Mouse (Mus musculus) lung, embryonic 16.5 days (tissue): ENCODE measurements around the gene C1ql1. TPM values are rescaled to one million over a fixed set of nuclear protein-coding genes. Genes with fewer than 3 reads are reported as not detected.

ENCODE experiments used
- ATAC-seq: fragments of 200-750 bp; cut with Nextera tagmentation; 2 replicates; pipeline ENCODE4 v1.8.0; 2017; ENCODE audit warnings: low read depth, mild to moderate bottlenecking, moderate library complexity
- H3K27ac ChIP-seq: fragments of 300-500 bp; sonication (generic); 2 replicates; pipeline ENCODE4 v1.5.1; 2014; ENCODE audit warnings: mild to moderate bottlenecking, control low read depth, low read length
- H3K27me3 ChIP-seq: fragments of 300-500 bp; sonication (generic); 2 replicates; pipeline ENCODE4 v1.6.1; 2014; ENCODE audit warnings: low read depth, low read length, mixed read lengths; ENCODE audit not compliant: control insufficient read depth, insufficient read depth
- H3K36me3 ChIP-seq: fragments of 300-500 bp; sonication (generic); 2 replicates; pipeline ENCODE4 v1.6.1; 2014; ENCODE audit warnings: low read length; ENCODE audit not compliant: control insufficient read depth, insufficient read depth
- H3K4me1 ChIP-seq: fragments of 300-500 bp; sonication (generic); replicated peaks from 2 replicates; pipeline ENCODE4 v1.6.1; 2014; ENCODE audit warnings: low read length, mixed read lengths; ENCODE audit not compliant: control insufficient read depth, insufficient read depth
- H3K4me2 ChIP-seq: fragments of 300-500 bp; sonication (generic); 2 replicates; pipeline ENCODE4 v1.6.1; 2014; ENCODE audit warnings: low read depth, low read length, control low read depth
- H3K4me3 ChIP-seq: fragments of 300-500 bp; sonication (generic); 2 replicates; pipeline ENCODE4 v1.5.1; 2014; ENCODE audit warnings: mild to moderate bottlenecking, low read length, control low read depth
- H3K9ac ChIP-seq: fragments of 300-500 bp; sonication (generic); 2 replicates; pipeline ENCODE4 v1.6.1; 2014; ENCODE audit warnings: low read length, control low read depth
- H3K9me3 ChIP-seq: fragments of 300-500 bp; sonication (generic); 2 replicates; pipeline ENCODE4 v1.6.1; 2016; ENCODE audit warnings: low read length; ENCODE audit not compliant: control insufficient read depth
- WGBS: fragments of 180-500 bp; shearing (Covaris S2); extraction: QIAGEN DNeasy Blood & Tissue Kit; methylation state at CpG from one replicate; pipeline ENCODE4 v1.1.7; 2014; 5-methylcytosine and 5-hydroxymethylcytosine counted together
- polyA plus RNA-seq: library from polyadenylated mRNA; unstranded; fragments of >200 nt; fragmentation: Nextera tagmentation; extraction: Ambion mirVana; gene quantifications from 2 replicates; pipeline ENCODE4 v1.2.1, GENCODE M21; 2015

C1ql1 gene
- polyA plus RNA-seq, 1 experiment from 2014 or later = 0.60 TPM

DNA sequence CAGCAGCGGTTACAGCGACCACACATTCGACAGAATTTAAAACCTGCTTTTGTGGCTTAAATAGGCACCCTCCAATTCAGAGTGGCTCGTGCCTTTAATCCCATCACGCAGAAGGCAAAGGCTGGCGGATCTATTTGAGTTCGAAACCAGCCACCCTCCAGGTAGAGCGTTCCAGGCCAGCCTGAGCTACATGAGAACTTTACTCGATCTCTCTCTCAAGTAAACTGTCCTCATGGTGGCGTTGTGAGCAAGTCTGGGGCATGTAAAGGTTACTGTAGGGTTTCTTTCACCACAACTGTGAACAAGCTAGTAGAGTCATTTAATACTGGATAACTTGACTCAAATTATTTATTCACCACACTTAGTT, 21.2 kb downstream of the C1ql1 start:
- Histone ChIP-seq H3K27ac (peak overlapping the region; percentile 98), H3K4me3 (peak overlapping the region; percentile 72), H3K36me3 (no peaks in the 10 kb centered on the region), H3K4me2 (peak overlapping the region; percentile 76), H3K27me3 (no peaks in the 10 kb centered on the region), H3K9me3 (no peaks in the 10 kb centered on the region), H3K4me1 (peaks cover 20% of the 10 kb centered on the region), H3K9ac (peak overlapping the region; percentile 73)
- peak; percentile 56 for ATAC-seq
- WGBS = 2% methylated on average over 10 of the region's 10 CpGs

DNA sequence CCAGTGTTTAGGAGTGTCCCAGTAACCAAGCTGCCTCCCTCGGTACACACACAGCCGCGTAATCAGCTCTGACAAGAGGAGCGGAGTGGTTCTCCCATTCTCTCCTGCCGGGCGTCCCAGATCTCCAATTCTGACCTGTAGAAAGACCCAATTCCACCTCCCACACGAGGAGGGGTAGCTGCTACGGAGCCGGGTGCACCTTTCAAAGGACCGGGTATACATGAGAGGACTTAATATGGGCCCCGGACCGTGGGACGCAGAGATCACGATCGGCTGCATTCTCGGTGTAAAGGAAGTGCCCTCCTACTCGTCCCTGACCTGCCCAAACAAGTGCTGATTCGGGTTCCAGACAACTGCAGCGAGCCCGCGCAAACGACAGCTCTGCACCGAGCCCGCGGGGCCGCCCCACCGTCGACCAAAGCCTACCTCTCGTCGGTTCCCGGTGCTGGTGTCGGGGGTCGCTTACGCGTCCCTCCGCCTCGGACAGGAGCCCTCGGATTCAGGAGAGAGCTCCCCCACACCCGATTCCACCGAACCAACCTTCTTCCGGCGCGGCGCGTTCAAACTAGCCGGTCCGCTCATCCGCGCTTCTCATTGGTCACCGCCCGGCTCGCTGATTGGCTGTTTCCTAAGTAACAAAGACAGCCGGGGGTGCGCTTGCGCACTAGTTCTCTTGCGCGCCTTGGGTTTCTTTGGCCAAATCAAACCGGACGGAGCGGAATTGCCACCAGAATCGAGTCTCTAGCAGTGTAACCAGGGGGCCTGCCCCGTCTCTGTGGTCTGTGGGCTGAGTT, 21.7 kb downstream of the C1ql1 start, which contains the start of gene Kif18b:
Gene Kif18b (minus strand): TSS at position 568 of the 794 bp plus-strand sequence.
- Histone ChIP-seq H3K9ac (peak within 1 kb of the TSS; percentile 81), H3K36me3 (no peaks in the 10 kb centered on the region), H3K27me3 (no peaks in the 10 kb centered on the region), H3K4me3 (peak within 1 kb of the TSS; percentile 72), H3K27ac (peak within 1 kb of the TSS; percentile 98), H3K4me1 (peaks cover 20% of the 10 kb centered on the region), H3K4me2 (peak within 1 kb of the TSS; percentile 76), H3K9me3 (no peaks in the 10 kb centered on the region)
- ATAC-seq = peak; percentile 98
- WGBS = under 1% methylated on average over 62 of the region's 62 CpGs

DNA sequence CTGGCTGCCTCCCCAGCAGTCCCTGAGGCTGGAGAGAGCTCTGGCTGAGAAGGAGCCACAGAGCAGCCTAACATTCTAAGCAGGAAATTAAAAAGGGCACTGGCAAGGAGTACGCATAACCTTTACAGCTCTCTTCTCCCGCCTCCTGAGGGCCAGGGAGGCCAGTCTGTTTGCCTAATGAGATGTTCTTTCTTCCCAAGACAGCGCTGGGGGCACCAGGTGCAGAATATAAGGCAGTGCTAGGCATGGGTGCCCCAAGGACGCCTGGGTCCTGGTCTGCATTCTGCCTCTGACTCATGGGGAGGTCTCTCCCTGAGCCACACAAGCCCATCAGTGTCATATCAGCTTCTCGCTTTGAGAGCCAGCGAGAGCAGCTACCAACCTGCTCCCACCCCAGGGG, 25.0 kb downstream of the C1ql1 start:
- H3K27me3 ChIP-seq = no peaks in the 10 kb centered on the region
- no peak overlapping the region for H3K4me3 ChIP-seq
- no peak overlapping the region for H3K9ac ChIP-seq
- ATAC-seq = no peak
- H3K27ac ChIP-seq = no peak overlapping the region
- peaks cover 20% of the 10 kb centered on the region for H3K4me1 ChIP-seq
- no peaks in the 10 kb centered on the region for H3K36me3 ChIP-seq
- 65% methylated on average over 6 of the region's 6 CpGs for WGBS
- no peak overlapping the region for H3K4me2 ChIP-seq
- no peaks in the 10 kb centered on the region for H3K9me3 ChIP-seq

DNA sequence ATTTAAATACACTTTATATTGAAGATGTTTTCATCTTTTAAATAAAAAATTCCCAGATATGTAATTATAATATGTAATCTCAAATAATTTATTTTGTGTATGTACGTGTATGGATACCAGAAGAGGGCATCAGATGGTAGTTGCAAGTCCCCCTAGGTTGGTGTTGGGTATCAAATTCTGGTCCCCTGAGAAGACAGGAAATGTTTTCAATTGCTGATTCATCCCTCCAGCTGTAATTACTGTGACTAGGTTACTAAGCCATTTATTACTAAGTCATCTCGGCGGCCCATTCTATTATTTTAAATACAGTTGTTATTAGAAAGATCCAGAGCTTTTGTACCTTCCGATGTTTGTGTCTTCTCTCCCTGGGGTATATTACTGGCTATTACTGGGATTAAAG, 28.4 kb downstream of the C1ql1 start:
- no peak overlapping the region for H3K4me3 ChIP-seq
- no peak overlapping the region for H3K27ac ChIP-seq
- no peaks in the 10 kb centered on the region for H3K27me3 ChIP-seq
- 87% methylated on average over 4 of the region's 4 CpGs for WGBS
- ATAC-seq = no peak
- H3K36me3 ChIP-seq = peaks cover 21% of the 10 kb centered on the region
- H3K9me3 ChIP-seq = no peaks in the 10 kb centered on the region
- H3K4me2 ChIP-seq = no peak overlapping the region
- H3K9ac ChIP-seq = no peak overlapping the region
- peaks cover 7% of the 10 kb centered on the region; the same call in 1 of the 2 replicates for H3K4me1 ChIP-seq

DNA sequence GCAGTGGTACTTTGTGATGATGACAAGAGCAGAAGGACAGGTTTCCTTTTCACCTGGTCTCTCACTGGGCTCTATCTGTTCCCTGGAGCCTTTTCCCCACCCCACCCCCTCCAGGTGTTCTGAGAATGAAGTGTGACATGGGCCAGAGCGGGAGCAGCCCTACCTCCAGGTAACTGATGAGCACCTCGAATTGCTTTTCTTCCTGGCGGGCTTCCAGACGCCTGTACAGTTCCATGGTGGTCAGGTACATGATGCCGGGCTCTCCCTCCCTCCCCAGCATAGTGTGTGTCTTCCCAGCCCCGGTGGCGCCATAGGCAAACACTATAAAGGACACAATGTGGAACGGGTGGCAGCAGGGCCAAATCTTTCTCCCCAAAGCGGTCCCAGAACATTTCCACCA, 31.1 kb downstream of the C1ql1 start:
- no peak overlapping the region for H3K27ac ChIP-seq
- 84% methylated on average over 9 of the region's 9 CpGs for WGBS
- no peaks in the 10 kb centered on the region for H3K4me1 ChIP-seq
- no peaks in the 10 kb centered on the region for H3K27me3 ChIP-seq
- no peaks in the 10 kb centered on the region for H3K9me3 ChIP-seq
- H3K36me3 ChIP-seq = peaks cover 31% of the 10 kb centered on the region
- no peak overlapping the region for H3K4me2 ChIP-seq
- no peak overlapping the region for H3K4me3 ChIP-seq
- no peak for ATAC-seq
- H3K9ac ChIP-seq = no peak overlapping the region

DNA sequence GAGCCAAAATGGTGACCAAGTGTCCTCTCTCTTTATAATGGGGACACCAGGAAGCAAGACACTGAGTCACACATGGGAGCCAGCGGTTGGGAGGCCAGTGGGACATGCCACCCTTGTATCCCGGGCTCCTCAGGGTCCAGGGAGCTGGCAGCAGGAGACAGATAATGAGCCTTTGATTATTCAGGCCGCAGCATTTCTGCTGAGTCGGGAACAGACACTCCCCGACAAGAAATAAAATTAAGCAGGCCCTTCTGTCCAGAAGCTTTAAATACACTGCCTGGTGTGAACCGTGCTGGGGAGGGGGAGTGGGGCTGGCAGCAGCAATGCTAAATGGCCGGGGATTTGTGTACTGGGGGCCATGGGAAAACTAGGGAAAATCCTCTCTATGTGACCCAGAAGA, 35.1 kb downstream of the C1ql1 start:
- no peak overlapping the region for H3K4me3 ChIP-seq
- H3K9me3 ChIP-seq = no peaks in the 10 kb centered on the region
- no peaks in the 10 kb centered on the region for H3K27me3 ChIP-seq
- H3K27ac ChIP-seq = no peak overlapping the region
- H3K4me1 ChIP-seq = no peaks in the 10 kb centered on the region
- H3K9ac ChIP-seq = no peak overlapping the region
- H3K4me2 ChIP-seq = no peak overlapping the region
- H3K36me3 ChIP-seq = peaks cover 54% of the 10 kb centered on the region
- WGBS = 81% methylated on average over 7 of the region's 7 CpGs
- no peak for ATAC-seq

DNA sequence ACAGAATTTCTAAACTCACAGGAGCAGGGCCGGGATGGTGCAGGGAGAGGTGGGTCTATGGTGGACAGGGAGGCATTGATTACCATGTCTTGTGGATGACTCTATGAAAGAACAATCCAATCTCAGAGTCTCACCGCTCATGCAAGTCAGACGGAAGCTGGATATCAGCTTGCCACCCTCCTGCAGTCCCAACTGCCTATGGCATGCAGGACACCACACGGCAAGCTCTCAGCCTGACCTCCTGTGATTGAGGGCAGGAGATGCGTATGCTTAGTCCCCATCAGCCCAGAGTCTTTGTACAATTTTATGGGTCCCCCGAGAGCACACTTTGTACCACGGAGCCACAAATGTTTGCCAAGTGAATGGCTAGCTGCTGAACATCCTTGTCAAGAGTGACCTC, 42.8 kb downstream of the C1ql1 start:
- H3K27ac ChIP-seq = no peak overlapping the region
- H3K36me3 ChIP-seq = peaks cover 17% of the 10 kb centered on the region
- no peak overlapping the region for H3K4me2 ChIP-seq
- H3K4me3 ChIP-seq = no peak overlapping the region
- ATAC-seq = no peak
- 0 out of 2 replicates have a peak, but pooled peaks cover 2% of the 10 kb centered on the region for H3K4me1 ChIP-seq
- H3K9ac ChIP-seq = no peak overlapping the region
- H3K27me3 ChIP-seq = no peaks in the 10 kb centered on the region
- no peaks in the 10 kb centered on the region for H3K9me3 ChIP-seq
- 74% methylated on average over 7 of the region's 7 CpGs for WGBS

DNA sequence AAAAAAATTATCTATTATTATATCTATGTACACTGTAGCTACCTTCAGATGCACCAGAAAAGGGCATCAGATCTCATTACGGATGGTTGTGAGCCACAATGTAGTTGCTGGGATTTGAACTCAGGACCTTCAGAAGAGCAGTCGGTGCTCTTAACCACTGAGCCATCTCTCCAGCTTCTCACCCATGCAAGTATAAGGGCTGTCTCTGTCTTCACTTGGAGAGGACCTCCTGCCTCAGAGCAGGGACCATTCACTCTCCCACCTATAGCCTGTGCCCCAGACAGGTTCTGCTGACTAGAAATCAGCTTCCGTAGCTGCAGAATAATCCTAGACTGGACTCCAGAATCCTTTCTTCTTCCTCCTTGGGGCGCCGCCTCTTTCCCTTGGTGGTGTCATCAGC, 44.4 kb downstream of the C1ql1 start:
- Histone ChIP-seq H3K36me3 (peaks cover 6% of the 10 kb centered on the region), H3K9ac (no peak overlapping the region), H3K4me3 (no peak overlapping the region), H3K27me3 (no peaks in the 10 kb centered on the region), H3K27ac (no peak overlapping the region), H3K4me1 (0 out of 2 replicates have a peak, but pooled peaks cover 2% of the 10 kb centered on the region), H3K4me2 (no peak overlapping the region), H3K9me3 (no peaks in the 10 kb centered on the region)
- WGBS = 67% methylated on average over 5 of the region's 5 CpGs
- ATAC-seq = no peak

DNA sequence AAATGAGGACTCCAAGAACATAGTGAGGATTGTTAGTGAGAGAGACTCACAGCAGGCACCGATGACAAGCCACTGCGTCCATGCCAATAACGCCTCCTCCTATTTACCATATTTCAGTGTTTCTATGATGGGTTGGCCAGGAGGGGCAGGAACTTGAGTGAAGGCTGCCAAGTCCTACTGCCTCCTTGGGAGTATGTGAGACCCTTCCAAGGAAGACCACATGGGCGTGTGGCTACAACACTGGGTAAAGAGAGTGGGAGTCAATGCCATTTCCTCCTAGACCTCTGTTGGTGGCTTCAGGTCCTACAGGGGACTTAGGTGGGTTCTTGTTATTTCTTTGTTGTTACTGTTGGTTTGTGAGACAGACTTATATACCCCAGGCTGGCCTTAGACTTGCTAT, 45.3 kb downstream of the C1ql1 start:
- no peak overlapping the region for H3K9ac ChIP-seq
- 41% methylated on average over 4 of the region's 4 CpGs for whole genome bisulfite sequencing
- H3K4me3 ChIP-seq = no peak overlapping the region
- H3K4me1 ChIP-seq = 0 out of 2 replicates have a peak, but pooled peaks cover 2% of the 10 kb centered on the region
- peak; percentile 46 for ATAC-seq
- H3K9me3 ChIP-seq = no peaks in the 10 kb centered on the region
- H3K27ac ChIP-seq = no peak overlapping the region
- H3K27me3 ChIP-seq = peaks cover 6% of the 10 kb centered on the region
- peaks cover 3% of the 10 kb centered on the region; the same call in 1 of the 2 replicates for H3K36me3 ChIP-seq
- peak overlapping the region; percentile 17 for H3K4me2 ChIP-seq
